Mouse (Mus musculus) left cerebral cortex, adult 11 months (tissue): Measurements from ENCODE around the gene Ndrg4.
A peak's percentile ranks its signal among the peaks of the same experiment; 100 is the strongest.

Source experiments
- DNase-seq: peaks from one replicate; pipeline ENCODE4 v3.0.0; 2022; ENCODE audit warnings: low spot score

Gene Ndrg4

GRCm38 (mm10) chr8:95678024-95678611 is 1.3 kb downstream of the Ndrg4 start:
- DNase-seq: no peak

- DNase-seq: no peak
These were observed 11.4 kb downstream of the Ndrg4 start for GRCm38 (mm10) chr8:95688073-95688672.

GRCm38 (mm10) chr8:95690929-95691541 is 14.3 kb downstream of the Ndrg4 start:
- DNase-seq: no peak

GRCm38 (mm10) chr8:95694631-95695030 is 17.9 kb downstream of the Ndrg4 start:
- DNase-seq: no peak

- no peak for DNase-seq
These were observed 19.9 kb downstream of the Ndrg4 start for GRCm38 (mm10) chr8:95696661-95697060.

- peak; percentile 80 for DNase-seq
These were observed 20.3 kb downstream of the Ndrg4 start for GRCm38 (mm10) chr8:95697128-95697527.

GRCm38 (mm10) chr8:95698179-95698578 is 21.4 kb downstream of the Ndrg4 start:
- no peak for DNase-seq

GRCm38 (mm10) chr8:95700282-95700681 is 23.5 kb downstream of the Ndrg4 start:
- DNase-seq: peak; percentile 82

GRCm38 (mm10) chr8:95701809-95702208 is 25.0 kb downstream of the Ndrg4 start:
- no peak for DNase-seq

GRCm38 (mm10) chr8:95702480-95703446 is 26.0 kb downstream of the Ndrg4 start:
- DNase-seq: peak; percentile 91

- peak; percentile 79 for DNase-seq
These were observed 26.9 kb downstream of the Ndrg4 start for GRCm38 (mm10) chr8:95703461-95704260.

- no peak for DNase-seq
These were observed 27.8 kb downstream of the Ndrg4 start for GRCm38 (mm10) chr8:95704538-95704937.

GRCm38 (mm10) chr8:95709579-95709978 is 32.8 kb downstream of the Ndrg4 start:
- no peak for DNase-seq

- no peak for DNase-seq
These were observed 34.2 kb downstream of the Ndrg4 start for GRCm38 (mm10) chr8:95711029-95711428.

- no peak for DNase-seq
These were observed 35.6 kb downstream of the Ndrg4 start for GRCm38 (mm10) chr8:95712395-95712794.

GRCm38 (mm10) chr8:95713100-95714010 is 36.6 kb downstream of the Ndrg4 start:
- no peak for DNase-seq

GRCm38 (mm10) chr8:95714367-95714766 is 37.6 kb downstream of the Ndrg4 start:
- no peak for DNase-seq

GRCm38 (mm10) chr8:95714837-95715413 is 38.1 kb downstream of the Ndrg4 start:
- no peak for DNase-seq

GRCm38 (mm10) chr8:95715676-95716531 is 39.1 kb downstream of the Ndrg4 start, which contains the start of gene Setd6:
TSS of gene Setd6 (plus strand) at chr8:95715881.
- no peak for DNase-seq
